Mouse (Mus musculus) E14TG2a.4 (cell line): ENCODE results near the gene Fyttd1.

ENCODE experiments used
- CTCF ChIP-seq: conservative IDR thresholded peaks from 2 replicates; pipeline ENCODE4 v1.5.1; 2014; ENCODE audit warnings: low read length
- NANOG ChIP-seq: IDR thresholded peaks from 2 replicates; pipeline ENCODE4 v1.6.1; 2014; ENCODE audit warnings: borderline replicate concordance, low read length, mixed read lengths
- POU5F1 ChIP-seq: IDR thresholded peaks from 2 replicates; pipeline ENCODE4 v1.6.1; 2014; ENCODE audit warnings: low read length, borderline replicate concordance

- TF ChIP-seq CTCF (no peak), NANOG (no peak), POU5F1 (no peak)
Measured at GRCm38 (mm10) chr16:32873366-32873765, 3.9 kb upstream of the Fyttd1 start.
